In genomic region chrX:140279266-140279665, GRCm38 (mm10) we compare ENCODE assay signal across 9 mouse cellular contexts.
DNase-seq lines count a peak whose midpoint lies in the region; ATAC-seq lines count a peak whose summit lies in the region.
"Had no signal": no experiment of that assay in that cellular context is flagged by ENCODE, and none has a peak within 500 bp of the region (broad histone marks: within the 10 kb centered on the region; RNA-seq: fewer than 3 reads in every experiment).

No protein-coding gene starts in this region.

- peak overlapping the region; percentile 57; the same call in 1 of the 2 replicates for H3K4me2 ChIP-seq in forebrain, embryonic 15.5 days (replicated peaks)
- H3K4me2 ChIP-seq in midbrain, embryonic 14.5 days (ENCODE audit: low read length): peak overlapping the region; percentile 56
- H3K4me2 ChIP-seq: liver, embryonic 15.5 days had no signal

- peak; percentile 4 to 19 for DNase-seq in heart, postnatal 10 days
- no peak for DNase-seq in heart, adult 9 months (ENCODE audit: low spot score in 2 of 2)
- peak; percentile 28 for DNase-seq in R1 (ENCODE audit: low read depth, low spot score)
- DNase-seq in midbrain, embryonic 14.5 days: peak; percentile 68
- DNase-seq in adipocyte (ENCODE audit: low spot score): no peak
- no peak for DNase-seq in liver
- no peak for DNase-seq in urinary bladder, postnatal 14 days (ENCODE audit: low spot score)

- H3K9me3 ChIP-seq in forebrain, embryonic 15.5 days: no peaks in the 10 kb centered on the region
- no peaks in the 10 kb centered on the region for H3K9me3 ChIP-seq in midbrain, embryonic 14.5 days (ENCODE audit: control insufficient read depth, low read length)
- H3K9me3 ChIP-seq: liver, embryonic 15.5 days had no signal

- no peak overlapping the region for H3K4me3 ChIP-seq in forebrain, embryonic 15.5 days
- H3K4me3 ChIP-seq in midbrain, embryonic 14.5 days (replicated peaks; ENCODE audit: low read depth, low read length): peak overlapping the region; percentile 53; the same call in 1 of the 2 replicates
- H3K4me3 ChIP-seq: liver, embryonic 15.5 days had no signal

- no peak overlapping the region for H3K27ac ChIP-seq in forebrain, embryonic 15.5 days (replicated peaks)
- H3K27ac ChIP-seq in midbrain, embryonic 14.5 days (replicated peaks; ENCODE audit: low read depth, low read length): no peak overlapping the region
- H3K27ac ChIP-seq: liver, embryonic 15.5 days had no signal

- ATAC-seq in forebrain, embryonic 15.5 days (replicated peaks): 0 out of 2 replicates have a peak, but pooled peaks have one; percentile 24
- peak; percentile 49; the same call in 1 of the 2 replicates for ATAC-seq in midbrain, embryonic 14.5 days (ENCODE audit: low FRiP score, low TSS enrichment)

- peaks cover 7% of the 10 kb centered on the region; the same call in 1 of the 2 replicates for H3K27me3 ChIP-seq in forebrain, embryonic 15.5 days
- H3K27me3 ChIP-seq in midbrain, embryonic 14.5 days (ENCODE audit: control insufficient read depth, insufficient read depth, low read length): no peaks in the 10 kb centered on the region

- 30% methylated on average over 6 of the region's 6 CpGs for WGBS in forebrain, embryonic 15.5 days
- WGBS in midbrain, embryonic 14.5 days: 25% methylated on average over 6 of the region's 6 CpGs

- no peak overlapping the region for H3K9ac ChIP-seq in forebrain, embryonic 15.5 days (replicated peaks)
- no peak overlapping the region for H3K9ac ChIP-seq in midbrain, embryonic 14.5 days (replicated peaks; ENCODE audit: low read length)
- H3K9ac ChIP-seq: liver, embryonic 15.5 days had no signal

- intact Hi-C loops in heart, postnatal 10 days (cut with DNase I): no loop called here

- H3K36me3 ChIP-seq in forebrain, embryonic 15.5 days: no peaks in the 10 kb centered on the region
- H3K36me3 ChIP-seq in midbrain, embryonic 14.5 days (ENCODE audit: control insufficient read depth, insufficient read depth, low read length): no peaks in the 10 kb centered on the region
- H3K36me3 ChIP-seq: liver, embryonic 15.5 days had no signal

- H3K4me1 ChIP-seq in forebrain, embryonic 15.5 days: 0 out of 2 replicates have a peak, but pooled peaks cover 5% of the 10 kb centered on the region
- no peaks in the 10 kb centered on the region for H3K4me1 ChIP-seq in midbrain, embryonic 14.5 days (ENCODE audit: control insufficient read depth, insufficient read depth, low read length)
- H3K4me1 ChIP-seq: liver, embryonic 15.5 days had no signal

Comparison
In these comparisons a context has a peak if more than half of its experiments do, and no peak if none do; other contexts are left out.
1. DNase-seq: peak in heart, postnatal 10 days (2 of 2), R1 (single experiment) and midbrain, embryonic 14.5 days (single experiment); none in heart, adult 9 months (0 of 2), adipocyte (single experiment), liver (single experiment) and urinary bladder, postnatal 14 days (single experiment).